Mouse (Mus musculus) kidney, adult 2 months (tissue): ENCODE data around the gene Nuak1.

Experiments used
- CTCF ChIP-seq: fragments of 200-500 bp; conservative IDR thresholded peaks from 2 replicates; pipeline ENCODE4 v1.5.1; 2011; ENCODE audit warnings: low read depth, mild to moderate bottlenecking, control low read depth, low read length, moderate library complexity, mixed read lengths; ENCODE audit not compliant: insufficient read depth, insufficient read length
- POLR2A ChIP-seq: fragments of 200-500 bp; IDR thresholded peaks from one replicate; pipeline ENCODE4 v1.6.1; 2011; ENCODE audit warnings: low read depth, low read length, control low read depth

DNA sequence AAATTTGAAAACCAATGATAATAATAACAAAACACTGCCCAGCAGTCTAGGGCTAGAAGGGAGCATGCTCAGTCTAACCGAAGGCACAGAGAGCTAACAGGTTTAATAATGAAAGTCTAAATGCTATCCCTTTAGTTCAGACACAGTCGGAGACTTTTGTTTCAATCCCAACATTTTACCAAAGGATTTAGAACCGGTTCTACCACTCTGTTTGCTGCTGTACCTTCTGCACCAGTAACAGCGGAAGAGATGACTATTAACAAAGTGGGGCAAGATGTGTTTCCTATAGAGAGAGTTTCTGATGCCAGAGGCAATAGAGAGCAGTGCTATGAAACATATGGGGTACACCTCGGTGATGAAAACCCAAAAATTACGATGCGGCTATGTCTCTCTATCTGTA lies 76.6 kb downstream of the Nuak1 start:
- TF ChIP-seq POLR2A (no peak), CTCF (no peak)
